Mouse (Mus musculus): Measurements from ENCODE around the gene Rangrf. TPM values are rescaled to one million over a fixed set of nuclear protein-coding genes. Genes with fewer than 3 reads are reported as not detected.
"Not testable (repeated sequence)": the region's sequence is repeated elsewhere in the genome, so short reads cannot be mapped to it uniquely, and the experiment has no call there.

Gene Rangrf
- polyA plus RNA-seq, 1 experiment, result not detected

GRCm38 (mm10) chr11:69008182-69009121, 33.5 kb upstream of the Rangrf start, which contains the start of gene Pfas:
Gene Pfas, minus strand, starts transcription at chr11:69008460.
- no peak for TF ChIP-seq CTCF (IDR thresholded peaks at IDR 0.05; ENCODE audit: insufficient read depth, low read depth, low read length)
- peak; percentile 62 for TF ChIP-seq POLR2A (IDR thresholded peaks at IDR 0.05; ENCODE audit: insufficient read depth, low read depth, low read length)
- 8% methylated on average over 38 of the region's 38 CpGs for WGBS
- Histone ChIP-seq H3K4me1 (ENCODE audit: control insufficient read depth, insufficient read depth, low read length) (no peaks in the 10 kb centered on the region), H3K4me3 (ENCODE audit: insufficient read depth, low read depth, low read length) (peak within 1 kb of the TSS; percentile 80), H3K27ac (ENCODE audit: insufficient read depth, low read depth, low read length) (no peak within 1 kb of the TSS)

- not testable (repeated sequence) for H3K4me3 ChIP-seq (ENCODE audit: insufficient read depth, low read depth, low read length); H3K27ac ChIP-seq (ENCODE audit: insufficient read depth, low read depth, low read length); H3K4me1 ChIP-seq (ENCODE audit: control insufficient read depth, insufficient read depth, low read length)
These were observed 31.6 kb upstream of the Rangrf start for GRCm38 (mm10) chr11:69006575-69006974.

GRCm38 (mm10) chr11:69005193-69005592, 30.2 kb upstream of the Rangrf start:
- WGBS, result 76% methylated on average over 7 of the region's 7 CpGs
- TF ChIP-seq POLR2A (IDR thresholded peaks at IDR 0.05; ENCODE audit: insufficient read depth, low read depth, low read length), result no peak
- TF ChIP-seq CTCF (IDR thresholded peaks at IDR 0.05; ENCODE audit: insufficient read depth, low read depth, low read length), result no peak
- no peak overlapping the region for H3K4me3 ChIP-seq (ENCODE audit: insufficient read depth, low read depth, low read length)
- H3K4me1 ChIP-seq (ENCODE audit: control insufficient read depth, insufficient read depth, low read length), result no peaks in the 10 kb centered on the region
- no peak overlapping the region for H3K27ac ChIP-seq (ENCODE audit: insufficient read depth, low read depth, low read length)

- Histone ChIP-seq H3K27ac (ENCODE audit: insufficient read depth, low read depth, low read length) (no peak overlapping the region), H3K4me3 (ENCODE audit: insufficient read depth, low read depth, low read length) (no peak overlapping the region), H3K4me1 (ENCODE audit: control insufficient read depth, insufficient read depth, low read length) (no peaks in the 10 kb centered on the region)
- 57% methylated on average over 4 of the region's 4 CpGs for WGBS
- TF ChIP-seq CTCF (IDR thresholded peaks at IDR 0.05; ENCODE audit: insufficient read depth, low read depth, low read length) (no peak), POLR2A (IDR thresholded peaks at IDR 0.05; ENCODE audit: insufficient read depth, low read depth, low read length) (no peak)
These were observed 28.6 kb upstream of the Rangrf start for GRCm38 (mm10) chr11:69003592-69003991.

GRCm38 (mm10) chr11:69002782-69003181, 27.8 kb upstream of the Rangrf start:
- not testable (repeated sequence) for H3K27ac ChIP-seq (ENCODE audit: insufficient read depth, low read depth, low read length); H3K4me1 ChIP-seq (ENCODE audit: control insufficient read depth, insufficient read depth, low read length); H3K4me3 ChIP-seq (ENCODE audit: insufficient read depth, low read depth, low read length)
- 95% methylated on average over 4 of the region's 4 CpGs for WGBS

- Histone ChIP-seq H3K4me3 (ENCODE audit: insufficient read depth, low read depth, low read length) (no peak overlapping the region), H3K27ac (ENCODE audit: insufficient read depth, low read depth, low read length) (no peak overlapping the region), H3K4me1 (ENCODE audit: control insufficient read depth, insufficient read depth, low read length) (no peaks in the 10 kb centered on the region)
- TF ChIP-seq CTCF (IDR thresholded peaks at IDR 0.05; ENCODE audit: insufficient read depth, low read depth, low read length), result no peak
- 97% methylated on average over 4 of the region's 4 CpGs for WGBS
These were observed 22.1 kb upstream of the Rangrf start for GRCm38 (mm10) chr11:68997080-68997479.

GRCm38 (mm10) chr11:68994377-68994776, 19.4 kb upstream of the Rangrf start:
- no peak for TF ChIP-seq POLR2A (IDR thresholded peaks at IDR 0.05; ENCODE audit: insufficient read depth, low read depth, low read length)
- TF ChIP-seq CTCF (IDR thresholded peaks at IDR 0.05; ENCODE audit: insufficient read depth, low read depth, low read length), result no peak
- Histone ChIP-seq H3K4me3 (ENCODE audit: insufficient read depth, low read depth, low read length) (no peak overlapping the region), H3K27ac (ENCODE audit: insufficient read depth, low read depth, low read length) (no peak overlapping the region), H3K4me1 (ENCODE audit: control insufficient read depth, insufficient read depth, low read length) (no peaks in the 10 kb centered on the region)
- WGBS, result 96% methylated on average over 3 of the region's 3 CpGs

- H3K4me1 ChIP-seq (ENCODE audit: control insufficient read depth, insufficient read depth, low read length), result no peaks in the 10 kb centered on the region
- no peak overlapping the region for H3K4me3 ChIP-seq (ENCODE audit: insufficient read depth, low read depth, low read length)
- no peak overlapping the region for H3K27ac ChIP-seq (ENCODE audit: insufficient read depth, low read depth, low read length)
- TF ChIP-seq POLR2A (IDR thresholded peaks at IDR 0.05; ENCODE audit: insufficient read depth, low read depth, low read length) (no peak), CTCF (IDR thresholded peaks at IDR 0.05; ENCODE audit: insufficient read depth, low read depth, low read length) (no peak)
- 87% methylated on average over 7 of the region's 7 CpGs for WGBS
These were observed 18.1 kb upstream of the Rangrf start for GRCm38 (mm10) chr11:68993122-68993521.

GRCm38 (mm10) chr11:68988341-68988740, 13.4 kb upstream of the Rangrf start:
- Histone ChIP-seq H3K27ac (ENCODE audit: insufficient read depth, low read depth, low read length) (no peak overlapping the region), H3K4me1 (ENCODE audit: control insufficient read depth, insufficient read depth, low read length) (no peaks in the 10 kb centered on the region), H3K4me3 (ENCODE audit: insufficient read depth, low read depth, low read length) (no peak overlapping the region)
- 94% methylated on average over 17 of the region's 17 CpGs for WGBS
- TF ChIP-seq CTCF (IDR thresholded peaks at IDR 0.05; ENCODE audit: insufficient read depth, low read depth, low read length), result no peak
- TF ChIP-seq POLR2A (IDR thresholded peaks at IDR 0.05; ENCODE audit: insufficient read depth, low read depth, low read length), result no peak

All from olfactory bulb, adult 2 months (tissue).